Mouse (Mus musculus) kidney, adult 2 months (tissue): ENCODE measurements around the gene St3gal3.

Experiments
- CTCF ChIP-seq: fragments of 200-500 bp; conservative IDR thresholded peaks from 2 replicates; pipeline ENCODE4 v1.5.1; 2011; ENCODE audit warnings: low read depth, mild to moderate bottlenecking, control low read depth, low read length, moderate library complexity, mixed read lengths; ENCODE audit not compliant: insufficient read depth, insufficient read length
- POLR2A ChIP-seq: fragments of 200-500 bp; IDR thresholded peaks from one replicate; pipeline ENCODE4 v1.6.1; 2011; ENCODE audit warnings: low read depth, low read length, control low read depth

DNA sequence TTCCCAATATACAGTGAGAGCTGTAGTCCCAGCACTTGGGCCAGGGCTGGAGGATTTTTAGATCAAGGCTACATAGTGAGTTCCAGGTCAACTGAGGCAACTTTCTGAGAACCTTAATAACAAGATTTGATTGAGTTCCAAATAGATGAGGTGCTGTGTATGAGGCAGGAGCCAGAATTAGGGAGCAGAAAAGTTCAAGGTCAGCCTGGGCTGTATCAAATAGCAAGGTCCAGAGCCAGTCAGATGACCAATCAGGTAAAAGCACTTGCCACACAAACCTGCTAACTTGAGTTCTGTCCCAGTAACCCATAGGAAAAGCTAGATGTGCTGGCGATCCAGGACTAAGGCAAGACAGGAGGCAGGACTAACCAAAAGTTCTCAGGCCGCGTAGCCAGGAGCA, 23.0 kb upstream of the St3gal3 start:
- TF ChIP-seq CTCF (no peak), POLR2A (no peak)
